Mouse (Mus musculus) fat pad, adult 2 months (tissue): ENCODE measurements around the gene Vgf.

Experiments used
- DNase-seq: peaks from one replicate; pipeline ENCODE4 v3.0.0-alpha.2; 2011; ENCODE audit warnings: low read depth, low spot score; ENCODE audit errors: extremely low read depth

The Vgf gene

GRCm38 (mm10) chr5:137026092-137026491 lies at the start of gene Vgf:
TSS of gene Vgf (plus strand) at chr5:137026392.
- no peak for DNase-seq

- no peak for DNase-seq
These were observed 48.4 kb upstream of the Vgf start for GRCm38 (mm10) chr5:136977769-136978168.

- DNase-seq: no peak
These were observed 46.4 kb upstream of the Vgf start for GRCm38 (mm10) chr5:136979762-136980161.

- DNase-seq: no peak
These were observed 45.2 kb upstream of the Vgf start for GRCm38 (mm10) chr5:136980974-136981373.

- no peak for DNase-seq
These were observed 43.8 kb upstream of the Vgf start for GRCm38 (mm10) chr5:136982338-136982930.

GRCm38 (mm10) chr5:136984828-136985227 lies 41.4 kb upstream of the Vgf start:
- no peak for DNase-seq

- DNase-seq: peak; percentile 72
These were observed 39.5 kb upstream of the Vgf start, which contains the start of gene Plod3 for GRCm38 (mm10) chr5:136986695-136987137. TSS of gene Plod3 (plus strand) at chr5:136987019.

GRCm38 (mm10) chr5:136987138-136987933 lies 38.9 kb upstream of the Vgf start:
- no peak for DNase-seq

GRCm38 (mm10) chr5:136987934-136988271 lies 38.3 kb upstream of the Vgf start, which contains the start of gene Znhit1:
TSS of gene Znhit1 (minus strand) at chr5:136988021.
- DNase-seq: no peak

- DNase-seq: no peak
These were observed 37.8 kb upstream of the Vgf start for GRCm38 (mm10) chr5:136988420-136988819.

GRCm38 (mm10) chr5:136989801-136990200 lies 36.4 kb upstream of the Vgf start:
- DNase-seq: no peak

GRCm38 (mm10) chr5:136999449-136999848 lies 26.7 kb upstream of the Vgf start:
- no peak for DNase-seq

GRCm38 (mm10) chr5:137000612-137001011 lies 25.6 kb upstream of the Vgf start:
- DNase-seq: no peak

- DNase-seq: no peak
These were observed 18.9 kb upstream of the Vgf start for GRCm38 (mm10) chr5:137007276-137007675.

GRCm38 (mm10) chr5:137009988-137010387 lies 16.2 kb upstream of the Vgf start:
- DNase-seq: no peak

- no peak for DNase-seq
These were observed 13.7 kb upstream of the Vgf start for GRCm38 (mm10) chr5:137012401-137012950.

GRCm38 (mm10) chr5:137015913-137016312 lies 10.3 kb upstream of the Vgf start:
- DNase-seq: no peak

- no peak for DNase-seq
These were observed 1.9 kb upstream of the Vgf start for GRCm38 (mm10) chr5:137024318-137024717.

GRCm38 (mm10) chr5:137025132-137025531 lies 1.1 kb upstream of the Vgf start:
- DNase-seq: no peak

GRCm38 (mm10) chr5:137028561-137029272 lies 2.5 kb downstream of the Vgf start:
- DNase-seq: no peak

GRCm38 (mm10) chr5:137029273-137029585 lies 3.0 kb downstream of the Vgf start:
- no peak for DNase-seq
